Mouse (Mus musculus) MEL (cell line): Measurements from ENCODE around the gene Kantr. TPM values are rescaled to one million over a fixed set of nuclear protein-coding genes. Genes with fewer than 3 reads are reported as not detected.

ENCODE experiments used
- DNase-seq: peaks from one replicate; pipeline ENCODE4 v3.0.0; 2011; ENCODE audit warnings: low read depth, low spot score
- H3K27ac ChIP-seq: 2 replicates; pipeline ENCODE4 v1.5.1; 2012; ENCODE audit warnings: low read depth, mild to moderate bottlenecking, control low read depth, low read length, moderate library complexity; ENCODE audit not compliant: control insufficient read depth
- H3K27me3 ChIP-seq, 2 experiments: fragments of 150-350 bp in 1 of 2; sonication (generic) in 1 of 2; 2 replicates each; pipeline ENCODE4 v1.6.1; 2012; ENCODE audit warnings: low read length in 2 of 2, mild to moderate bottlenecking in 2 of 2, improper control_type of control experiment in 1 of 2, moderate library complexity in 1 of 2; ENCODE audit not compliant: insufficient read depth in 2 of 2, control insufficient read depth in 1 of 2
- H3K36me3 ChIP-seq, 2 experiments: 2 replicates each; pipeline ENCODE4 v1.6.1; 2012 to 2014; ENCODE audit warnings: low read length in 2 of 2, improper control_type of control experiment in 1 of 2, inconsistent platforms in 1 of 2, mild to moderate bottlenecking in 1 of 2; ENCODE audit not compliant: insufficient read depth in 2 of 2, control insufficient read depth in 1 of 2
- H3K4me1 ChIP-seq, 2 experiments: fragments of 150-350 bp in 1 of 2; sonication (generic) in 1 of 2; 2 replicates each; pipeline ENCODE4 v1.6.1; 2012; ENCODE audit warnings: low read length in 2 of 2, improper control_type of control experiment in 1 of 2, mild to moderate bottlenecking in 1 of 2; ENCODE audit not compliant: insufficient read depth in 2 of 2, control insufficient read depth in 1 of 2
- H3K4me3 ChIP-seq, 2 experiments: fragments of 150-350 bp in 1 of 2; sonication (generic) in 1 of 2; 2 replicates each; pipeline ENCODE4 v1.5.1; 2012; ENCODE audit warnings: low read depth in 2 of 2, low read length in 2 of 2, mild to moderate bottlenecking in 2 of 2, moderate library complexity in 2 of 2, control low read depth in 1 of 2, improper control_type of control experiment in 1 of 2; ENCODE audit not compliant: control insufficient read depth in 1 of 2, insufficient read depth in 1 of 2
- H3K79me2 ChIP-seq: 2 replicates; pipeline ENCODE4 v1.6.1; 2012; ENCODE audit warnings: mild to moderate bottlenecking, low read length, moderate library complexity; ENCODE audit not compliant: control insufficient read depth, poor library complexity, insufficient read depth
- H3K9ac ChIP-seq: 2 replicates; pipeline ENCODE4 v1.6.1; 2012; ENCODE audit warnings: low read depth, mild to moderate bottlenecking, control low read depth, low read length, moderate library complexity; ENCODE audit not compliant: control insufficient read depth, poor library complexity, severe bottlenecking
- H3K9me3 ChIP-seq: fragments of 150-350 bp; sonication (generic); replicated peaks from 2 replicates; pipeline ENCODE4 v1.6.1; 2012; ENCODE audit warnings: mild to moderate bottlenecking, low read length, improper control_type of control experiment, moderate library complexity; ENCODE audit not compliant: insufficient read depth
- CHD2 ChIP-seq: IDR thresholded peaks from 2 replicates; pipeline ENCODE4 v1.6.1; 2011; ENCODE audit warnings: low read length, improper control_type of control experiment
- CTCF ChIP-seq, 3 experiments: IDR thresholded peaks in 2 of 3; conservative IDR thresholded peaks in 1 of 3; 2 replicates each; pipeline ENCODE4 v1.5.1; 2011 to 2012; ENCODE audit warnings: low read length in 3 of 3, low read depth in 2 of 3, mild to moderate bottlenecking in 2 of 3, improper control_type of control experiment in 1 of 3, inconsistent platforms in 1 of 3, mixed read lengths in 1 of 3, moderate library complexity in 1 of 3; ENCODE audit not compliant: control insufficient read depth in 1 of 3, insufficient read depth in 1 of 3, poor library complexity in 1 of 3, severe bottlenecking in 1 of 3
- ELF1 ChIP-seq: IDR thresholded peaks from 2 replicates; pipeline ENCODE4 v1.6.1; 2014; ENCODE audit warnings: low read depth, mild to moderate bottlenecking, inconsistent platforms, low read length, improper control_type of control experiment, moderate library complexity
- EP300 ChIP-seq, 2 experiments: IDR thresholded peaks; 2 replicates each; pipeline ENCODE4 v1.6.1; 2011; ENCODE audit warnings: improper control_type of control experiment in 2 of 2, low read length in 2 of 2, low read depth in 1 of 2, mild to moderate bottlenecking in 1 of 2
- ETS1 ChIP-seq: IDR thresholded peaks from 2 replicates; pipeline ENCODE4 v1.6.1; 2012; ENCODE audit warnings: low read depth, mild to moderate bottlenecking, inconsistent platforms, low read length, improper control_type of control experiment, moderate library complexity
- HCFC1 ChIP-seq: IDR thresholded peaks from 2 replicates; pipeline ENCODE4 v1.6.1; 2012; ENCODE audit warnings: low read depth, mild to moderate bottlenecking, inconsistent platforms, low read length, improper control_type of control experiment, moderate library complexity
- JUND ChIP-seq: IDR thresholded peaks from 2 replicates; pipeline ENCODE4 v1.6.1; 2011; ENCODE audit warnings: low read depth, mild to moderate bottlenecking, improper control_type of control experiment, low read length
- MAZ ChIP-seq: IDR thresholded peaks from 2 replicates; pipeline ENCODE4 v1.6.1; 2012; ENCODE audit warnings: low read depth, mild to moderate bottlenecking, inconsistent platforms, low read length, improper control_type of control experiment
- MXI1 ChIP-seq: IDR thresholded peaks from 2 replicates; pipeline ENCODE4 v1.6.1; 2011; ENCODE audit warnings: mild to moderate bottlenecking, low read depth, low read length, improper control_type of control experiment
- MYC ChIP-seq: IDR thresholded peaks from 2 replicates; pipeline ENCODE4 v1.6.1; 2011; ENCODE audit warnings: low read depth, mild to moderate bottlenecking, low read length, improper control_type of control experiment, moderate library complexity
- NELFE ChIP-seq: IDR thresholded peaks from 2 replicates; pipeline ENCODE4 v1.6.1; 2011; ENCODE audit warnings: low read depth, low read length, improper control_type of control experiment
- POLR2AphosphoS2 ChIP-seq: IDR thresholded peaks from 2 replicates; pipeline ENCODE4 v1.6.1; 2011; ENCODE audit warnings: low read length, improper control_type of control experiment
- RCOR1 ChIP-seq: IDR thresholded peaks from 2 replicates; pipeline ENCODE4 v1.6.1; 2012; ENCODE audit warnings: low read depth, mild to moderate bottlenecking, inconsistent platforms, low read length, improper control_type of control experiment
- SMC3 ChIP-seq: IDR thresholded peaks from 2 replicates; pipeline ENCODE4 v1.6.1; 2011; ENCODE audit warnings: low read depth, low read length, improper control_type of control experiment
- TAL1 ChIP-seq: IDR thresholded peaks from 2 replicates; pipeline ENCODE4 v1.6.1; 2012; ENCODE audit warnings: mild to moderate bottlenecking, inconsistent platforms, low read length, moderate library complexity, mixed read lengths
- TBP ChIP-seq: IDR thresholded peaks from 2 replicates; pipeline ENCODE4 v1.8.0; 2011; ENCODE audit warnings: low read depth, low read length, improper control_type of control experiment
- UBTF ChIP-seq: IDR thresholded peaks from 2 replicates; pipeline ENCODE4 v1.6.1; 2012; ENCODE audit warnings: low read depth, mild to moderate bottlenecking, inconsistent platforms, low read length, improper control_type of control experiment, moderate library complexity, borderline replicate concordance; ENCODE audit not compliant: insufficient read depth
- USF1 ChIP-seq: IDR thresholded peaks from 2 replicates; pipeline ENCODE4 v1.6.1; 2014; ENCODE audit warnings: low read depth, mild to moderate bottlenecking, inconsistent platforms, low read length, improper control_type of control experiment, moderate library complexity
- USF2 ChIP-seq, 2 experiments: IDR thresholded peaks; 2 replicates each; pipeline ENCODE4 v1.6.1; 2011 to 2012; ENCODE audit warnings: improper control_type of control experiment in 2 of 2, low read length in 2 of 2, borderline replicate concordance in 1 of 2, inconsistent platforms in 1 of 2, low read depth in 1 of 2, mild to moderate bottlenecking in 1 of 2; ENCODE audit not compliant: insufficient read depth in 1 of 2
- ZKSCAN1 ChIP-seq: IDR thresholded peaks from 2 replicates; pipeline ENCODE4 v1.6.1; 2012; ENCODE audit warnings: low read depth, mild to moderate bottlenecking, inconsistent platforms, low read length, improper control_type of control experiment, moderate library complexity
- ZNF384 ChIP-seq: IDR thresholded peaks from 2 replicates; pipeline ENCODE4 v1.6.1; 2012; ENCODE audit warnings: low read depth, mild to moderate bottlenecking, inconsistent platforms, low read length, improper control_type of control experiment
- polyA plus RNA-seq, 2 experiments: library from polyadenylated mRNA; stranded (reverse) in 1 of 2; unstranded in 1 of 2; fragments of >175 nt in 1 of 2; fragments of >200 nt in 1 of 2; gene quantifications; 2 replicates each; pipeline versions ENCODE4 v1.2.1 to v1.2.4; 2012; ENCODE audit warnings: low replicate concordance in 2 of 2, low read depth in 1 of 2; ENCODE audit not compliant: insufficient read length in 2 of 2, insufficient read depth in 1 of 2, missing spikeins in 1 of 2
- total RNA-seq: library from RNA; depleted of rRNA; stranded (reverse); fragments of 300-350 nt; gene quantifications from 2 replicates; pipeline ENCODE4 v1.2.3, GENCODE M21; 2012

The Kantr gene
- total and polyA plus RNA-seq, 3 experiments, result 1.6 to 3.9 TPM; not detected in 1

DNA sequence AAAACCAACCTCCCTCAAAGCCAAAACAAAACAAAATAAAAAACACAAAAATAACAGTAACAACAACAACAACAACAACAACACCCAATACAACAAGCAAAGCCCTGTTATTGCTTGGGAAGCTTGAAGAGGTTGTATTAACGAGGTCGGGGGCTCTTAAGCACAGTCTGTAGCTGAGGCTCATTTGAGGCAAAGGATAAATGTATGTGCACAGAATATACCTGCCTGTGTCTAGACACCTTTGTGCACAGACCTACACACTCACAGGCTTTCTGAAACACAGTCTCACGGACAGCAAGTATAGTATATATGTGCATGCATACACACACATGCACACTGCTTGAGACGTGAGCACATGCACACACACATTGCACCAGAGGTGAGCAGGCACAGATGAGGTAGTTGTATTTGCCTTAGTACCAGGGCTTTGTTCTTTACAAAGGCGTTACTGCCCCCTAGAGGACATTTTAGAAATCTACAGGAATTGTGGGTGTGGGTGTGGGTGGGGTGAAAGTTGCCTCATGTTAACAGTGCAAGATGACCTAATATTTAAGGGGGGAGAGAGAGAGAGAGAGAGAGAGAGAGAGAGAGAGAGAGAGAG is 25.4 kb upstream of the Kantr start (continued):
- TF ChIP-seq ELF1 (no peak), RCOR1 (no peak), EP300 (IDR thresholded peaks at IDR 0.05; ENCODE audit: low read depth in 1 of 2, low read length in 2 of 2) (no peak), NELFE (no peak), MXI1 (no peak), TBP (no peak), USF1 (no peak), MYC (peak; percentile 66), SMC3 (peak; percentile 75), TAL1 (no peak), JUND (no peak), MAZ (peak; percentile 42; the same call in 1 of the 2 replicates), USF2 (IDR thresholded peaks at IDR 0.05; ENCODE audit: borderline replicate concordance in 1 of 2, insufficient read depth in 1 of 2, low read depth in 1 of 2, low read length in 2 of 2) (no peak), ZKSCAN1 (no peak)

DNA sequence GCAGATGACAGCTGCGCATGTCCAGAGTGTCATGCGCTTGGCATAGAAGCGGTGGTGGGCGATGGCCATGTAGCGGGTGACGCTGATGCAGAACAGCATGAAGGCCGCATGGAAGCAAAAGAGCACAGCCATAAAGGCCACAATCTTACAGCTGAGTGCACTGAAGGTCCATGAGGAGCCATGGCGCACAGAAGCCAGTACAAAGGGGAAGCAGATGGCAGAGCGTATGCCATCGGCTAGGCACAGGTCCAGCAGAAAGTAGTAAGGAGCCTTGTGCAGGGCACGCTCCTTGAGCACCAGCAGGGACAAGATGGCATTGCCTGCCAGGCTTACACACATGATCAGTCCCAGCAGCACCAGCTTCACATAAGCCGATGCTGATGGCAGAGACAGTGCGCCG is 19.7 kb upstream of the Kantr start:
- H3K36me3 ChIP-seq, result peaks cover 0 to 3% of the 10 kb centered on the region in 2 experiments; a peak in 1 of 4 replicates
- no peak overlapping the region for H3K27ac ChIP-seq
- H3K79me2 ChIP-seq, result no peaks in the 10 kb centered on the region
- TF ChIP-seq ZNF384 (no peak), ETS1 (no peak), POLR2AphosphoS2 (no peak), UBTF (no peak), USF1 (no peak), MAZ (no peak), HCFC1 (no peak), CTCF (IDR thresholded peaks at IDR 0.05 in 2 of 3, conservative IDR thresholded peaks at IDR 0.05 in 1 of 3; ENCODE audit: control insufficient read depth in 1 of 3, insufficient read depth in 1 of 3, low read depth in 2 of 3, low read length in 3 of 3, poor library complexity in 1 of 3, severe bottlenecking in 1 of 3) (no peak), CHD2 (no peak), NELFE (no peak), ZKSCAN1 (no peak)
- no peak overlapping the region for H3K4me3 ChIP-seq
- peaks cover 0 to 3% of the 10 kb centered on the region in 2 experiments; a peak in 3 of 4 replicates for H3K4me1 ChIP-seq
- H3K9ac ChIP-seq, result no peak overlapping the region
- H3K9me3 ChIP-seq, result no peaks in the 10 kb centered on the region
- no peak for DNase-seq
- no peaks in the 10 kb centered on the region; a peak in 1 of 4 replicates for H3K27me3 ChIP-seq
